Mouse (Mus musculus): ENCODE measurements around the gene E130114P18Rik.

GRCm38 (mm10) chr4:97596348-97596747 lies 181.5 kb downstream of the E130114P18Rik start:
- TF ChIP-seq POLR2A (IDR thresholded peaks at IDR 0.05; ENCODE audit: borderline replicate concordance, insufficient read depth, low read length) = no peak
- TF ChIP-seq CTCF (IDR thresholded peaks at IDR 0.05; ENCODE audit: borderline replicate concordance, insufficient read depth, low read depth, low read length) = no peak
